Mouse (Mus musculus): ENCODE data around the gene Olfr761.
"Not testable (repeated sequence)": the region's sequence is repeated elsewhere in the genome, so short reads cannot be mapped to it uniquely, and the experiment has no call there.

Olfr761 gene

GRCm38 (mm10) chr17:37952979-37953378 lies at the start of gene Olfr761:
Olfr761 (minus strand) TSS chr17:37953079.
- no peak for DNase-seq

GRCm38 (mm10) chr17:37995635-37996307 lies 42.9 kb upstream of the Olfr761 start:
- no peak for DNase-seq

- DNase-seq, result no peak
Observed at GRCm38 (mm10) chr17:37990453-37990961, 37.6 kb upstream of the Olfr761 start.

- DNase-seq, result no peak
Observed at GRCm38 (mm10) chr17:37973591-37973990, 20.7 kb upstream of the Olfr761 start.

GRCm38 (mm10) chr17:37920248-37920647 lies 32.6 kb downstream of the Olfr761 start, which contains the start of gene Olfr128:
Olfr128 (plus strand) TSS chr17:37920548.
- no peak for DNase-seq

GRCm38 (mm10) chr17:37906821-37907220 lies 46.1 kb downstream of the Olfr761 start:
- DNase-seq, result not testable (repeated sequence)
